Mouse (Mus musculus) CH12.LX (cell line): ENCODE measurements around the gene Ptprr. TPM values are rescaled to one million over a fixed set of nuclear protein-coding genes. Genes with fewer than 3 reads are reported as not detected.

Source experiments
- DNase-seq: peaks from one replicate; pipeline ENCODE4 v3.0.0-alpha.2; 2013; ENCODE audit errors: extremely low read depth
- H3K27ac ChIP-seq: 2 replicates; pipeline ENCODE4 v1.5.1; 2012; ENCODE audit warnings: low read depth, mild to moderate bottlenecking, control low read depth, moderate library complexity; ENCODE audit not compliant: insufficient read depth
- H3K27me3 ChIP-seq: replicated peaks from 2 replicates; pipeline ENCODE3; 2012; ENCODE audit warnings: inconsistent platforms
- H3K36me3 ChIP-seq, 2 experiments: replicated peaks in 1 of 2; 2 replicates each; pipeline versions ENCODE3 to v1.6.1; 2012; ENCODE audit warnings: inconsistent platforms in 1 of 2, low read length in 1 of 2, mild to moderate bottlenecking in 1 of 2, mixed read lengths in 1 of 2, moderate library complexity in 1 of 2; ENCODE audit not compliant: control insufficient read depth in 1 of 2, insufficient read depth in 1 of 2
- H3K4me1 ChIP-seq, 2 experiments: 2 replicates each; pipeline ENCODE4 v1.6.1; 2012; ENCODE audit warnings: inconsistent platforms in 1 of 2, moderate library complexity in 1 of 2; ENCODE audit not compliant: insufficient read depth in 2 of 2, control insufficient read depth in 1 of 2
- H3K4me2 ChIP-seq: 2 replicates; pipeline ENCODE4 v1.6.1; 2012; ENCODE audit warnings: low read depth, mild to moderate bottlenecking, control low read depth; ENCODE audit not compliant: poor library complexity, insufficient read depth, severe bottlenecking
- H3K4me3 ChIP-seq, 3 experiments: fragments of 150-350 bp in 1 of 3; sonication (generic) in 1 of 3; replicated peaks in 1 of 3; 2 replicates each; pipeline versions ENCODE3 to v1.5.1; 2011 to 2012; ENCODE audit warnings: low read depth in 2 of 3, low read length in 2 of 3, mild to moderate bottlenecking in 2 of 3, moderate library complexity in 2 of 3, control low read depth in 1 of 3, improper control_type of control experiment in 1 of 3, inconsistent platforms in 1 of 3, mixed read lengths in 1 of 3; ENCODE audit not compliant: poor library complexity in 1 of 3
- H3K79me2 ChIP-seq: replicated peaks from 2 replicates; pipeline ENCODE4 v1.6.1; 2012; ENCODE audit warnings: mild to moderate bottlenecking, moderate library complexity; ENCODE audit not compliant: control insufficient read depth, poor library complexity, insufficient read depth, severe bottlenecking; ENCODE audit errors: extremely low read depth
- H3K9ac ChIP-seq: 2 replicates; pipeline ENCODE4 v1.6.1; 2012; ENCODE audit warnings: low read depth, mild to moderate bottlenecking, control low read depth, moderate library complexity; ENCODE audit not compliant: insufficient read depth
- H3K9me3 ChIP-seq: replicated peaks from 2 replicates; pipeline ENCODE3; 2012; ENCODE audit warnings: low read length, inconsistent platforms, mixed read lengths
- BHLHE40 ChIP-seq: IDR thresholded peaks from 2 replicates; pipeline ENCODE4 v1.6.1; 2011; ENCODE audit warnings: mild to moderate bottlenecking, low read depth, low read length, improper control_type of control experiment
- E2F4 ChIP-seq: IDR thresholded peaks from 2 replicates; pipeline ENCODE4 v1.6.1; 2011; ENCODE audit warnings: low read depth, low read length, improper control_type of control experiment; ENCODE audit not compliant: insufficient replicate concordance
- ELF1 ChIP-seq: IDR thresholded peaks from 2 replicates; pipeline ENCODE4 v1.6.1; 2014; ENCODE audit warnings: low read depth, mild to moderate bottlenecking, inconsistent platforms, low read length, improper control_type of control experiment
- ETS1 ChIP-seq: conservative IDR thresholded peaks from 2 replicates; pipeline ENCODE4 v1.6.1; 2012; ENCODE audit warnings: low read depth, mild to moderate bottlenecking, inconsistent platforms, low read length, improper control_type of control experiment, moderate library complexity
- GABPA ChIP-seq: IDR thresholded peaks from 2 replicates; pipeline ENCODE4 v1.6.1; 2012; ENCODE audit warnings: low read depth, low read length, improper control_type of control experiment, inconsistent platforms; ENCODE audit not compliant: insufficient replicate concordance
- IRF4 ChIP-seq: IDR thresholded peaks from 2 replicates; pipeline ENCODE4 v1.6.1; 2014; ENCODE audit warnings: low read depth, mild to moderate bottlenecking, inconsistent platforms, low read length, improper control_type of control experiment
- JUN ChIP-seq: IDR thresholded peaks from 2 replicates; pipeline ENCODE4 v1.6.1; 2011; ENCODE audit warnings: low read depth, mild to moderate bottlenecking, low read length, improper control_type of control experiment, moderate library complexity; ENCODE audit not compliant: insufficient read depth
- JUND ChIP-seq: conservative IDR thresholded peaks from 2 replicates; pipeline ENCODE4 v1.6.1; 2011; ENCODE audit warnings: low read depth, low read length, improper control_type of control experiment
- MAZ ChIP-seq: IDR thresholded peaks from 2 replicates; pipeline ENCODE4 v1.6.1; 2012; ENCODE audit warnings: low read depth, mild to moderate bottlenecking, inconsistent platforms, low read length, improper control_type of control experiment, moderate library complexity
- MEF2A ChIP-seq: IDR thresholded peaks from 2 replicates; pipeline ENCODE4 v1.6.1; 2014; ENCODE audit warnings: low read depth, mild to moderate bottlenecking, inconsistent platforms, low read length, improper control_type of control experiment, borderline replicate concordance
- MXI1 ChIP-seq: IDR thresholded peaks from 2 replicates; pipeline ENCODE4 v1.6.1; 2011; ENCODE audit warnings: mild to moderate bottlenecking, low read depth, low read length, improper control_type of control experiment
- PAX5 ChIP-seq: IDR thresholded peaks from 2 replicates; pipeline ENCODE4 v1.6.1; 2012; ENCODE audit warnings: low read length, inconsistent platforms, mixed read lengths
- POLR2A ChIP-seq: IDR thresholded peaks from 2 replicates; pipeline ENCODE4 v1.6.1; 2011; ENCODE audit warnings: low read depth, mild to moderate bottlenecking, improper control_type of control experiment, low read length
- POLR2AphosphoS2 ChIP-seq: IDR thresholded peaks from 2 replicates; pipeline ENCODE4 v1.6.1; 2011; ENCODE audit warnings: low read depth, low read length, improper control_type of control experiment
- RAD21 ChIP-seq: IDR thresholded peaks from 2 replicates; pipeline ENCODE4 v1.6.1; 2011; ENCODE audit warnings: low read depth, mild to moderate bottlenecking, low read length, improper control_type of control experiment, moderate library complexity
- RCOR1 ChIP-seq: conservative IDR thresholded peaks from 2 replicates; pipeline ENCODE4 v1.6.1; 2012; ENCODE audit warnings: low read depth, mild to moderate bottlenecking, inconsistent platforms, low read length, improper control_type of control experiment
- SIN3A ChIP-seq: IDR thresholded peaks from 2 replicates; pipeline ENCODE4 v1.6.1; 2012; ENCODE audit warnings: low read length, improper control_type of control experiment, inconsistent platforms
- SMC3 ChIP-seq: IDR thresholded peaks from 2 replicates; pipeline ENCODE4 v1.6.1; 2011; ENCODE audit warnings: low read depth, low read length, improper control_type of control experiment
- TBP ChIP-seq: conservative IDR thresholded peaks from 2 replicates; pipeline ENCODE4 v1.6.1; 2011; ENCODE audit warnings: low read depth, low read length, improper control_type of control experiment
- USF2 ChIP-seq: conservative IDR thresholded peaks from 2 replicates; pipeline ENCODE4 v1.6.1; 2011; ENCODE audit warnings: low read depth, low read length, improper control_type of control experiment
- ZMIZ1 ChIP-seq: IDR thresholded peaks from 2 replicates; pipeline ENCODE4 v1.6.1; 2012; ENCODE audit warnings: low read depth, mild to moderate bottlenecking, inconsistent platforms, low read length, improper control_type of control experiment
- ZNF384 ChIP-seq: IDR thresholded peaks from 2 replicates; pipeline ENCODE4 v1.6.1; 2012; ENCODE audit warnings: low read depth, low read length, improper control_type of control experiment, inconsistent platforms
- dilution Hi-C: fragments of 300-500 bp; cut with MboI; formaldehyde crosslinking; loops from 2 replicates; pipeline ENCODE4 v1.14.3; 2020; ENCODE audit warnings: low sequenced_read_pairs; ENCODE audit not compliant: extremely low pct_unique_long_range_greater_than_20kb, extremely low pct_ligation_motif_present
- in situ Hi-C: fragments of 300-500 bp; cut with MboI; formaldehyde crosslinking; loops from 3 replicates; pipeline ENCODE4 v1.14.3; 2019; ENCODE audit warnings: low sequenced_read_pairs, low pct_ligation_motif_present, low pct_unique_long_range_greater_than_20kb, mixed read lengths
- polyA plus RNA-seq: library from polyadenylated mRNA; unstranded; fragments of >175 nt; gene quantifications from 2 replicates; pipeline ENCODE4 v1.2.1, GENCODE M21; 2012; ENCODE audit warnings: low read depth; ENCODE audit not compliant: insufficient read length
- total RNA-seq, 2 experiments: library from RNA; depleted of rRNA; stranded (reverse); fragments of 300-350 nt in 1 of 2; fragments of >200 nt in 1 of 2; gene quantifications; 2 replicates each; pipeline ENCODE4 v1.2.3; 2012 to 2014

Ptprr gene
- total and polyA plus RNA-seq, 3 experiments: 0.51 to 1.9 (median 0.81) TPM

DNA sequence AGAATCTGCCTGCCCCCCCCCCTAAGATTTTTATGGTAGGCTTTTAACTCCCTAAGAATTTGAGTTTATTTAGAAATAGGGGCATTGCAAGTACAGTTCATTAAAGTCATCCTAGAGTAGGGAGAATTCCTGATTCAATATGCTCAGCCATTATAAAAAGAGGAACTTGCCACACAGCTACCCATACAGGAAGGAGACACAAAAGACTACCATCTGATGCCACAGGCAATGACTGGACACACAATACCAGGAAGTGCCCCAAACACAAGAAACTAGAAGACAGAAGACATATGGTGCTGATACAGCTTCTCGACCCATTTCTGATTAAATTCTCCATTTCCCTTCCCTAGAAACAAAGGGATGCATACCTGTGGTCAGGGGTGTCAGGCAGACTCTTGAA lies 138.7 kb downstream of the Ptprr start:
- in situ Hi-C loops (no loop called here), dilution Hi-C loops (no loop called here)
- no peak overlapping the region for H3K27ac ChIP-seq
- no peak overlapping the region for H3K4me2 ChIP-seq
- TF ChIP-seq POLR2A (no peak), ZNF384 (no peak), JUND (no peak), SMC3 (no peak), RCOR1 (no peak), POLR2AphosphoS2 (no peak), TBP (no peak), JUN (no peak), MAZ (no peak), SIN3A (no peak), MEF2A (no peak)
- no peaks in the 10 kb centered on the region for H3K79me2 ChIP-seq
- no peak overlapping the region for H3K9ac ChIP-seq
- no peaks in the 10 kb centered on the region for H3K36me3 ChIP-seq
- no peak overlapping the region for H3K4me3 ChIP-seq
- no peak for DNase-seq
- H3K4me1 ChIP-seq: peaks cover 0 to 2% of the 10 kb centered on the region in 2 experiments; a peak in 1 of 4 replicates
- H3K27me3 ChIP-seq: no peaks in the 10 kb centered on the region
- H3K9me3 ChIP-seq: peaks cover 2% of the 10 kb centered on the region

DNA sequence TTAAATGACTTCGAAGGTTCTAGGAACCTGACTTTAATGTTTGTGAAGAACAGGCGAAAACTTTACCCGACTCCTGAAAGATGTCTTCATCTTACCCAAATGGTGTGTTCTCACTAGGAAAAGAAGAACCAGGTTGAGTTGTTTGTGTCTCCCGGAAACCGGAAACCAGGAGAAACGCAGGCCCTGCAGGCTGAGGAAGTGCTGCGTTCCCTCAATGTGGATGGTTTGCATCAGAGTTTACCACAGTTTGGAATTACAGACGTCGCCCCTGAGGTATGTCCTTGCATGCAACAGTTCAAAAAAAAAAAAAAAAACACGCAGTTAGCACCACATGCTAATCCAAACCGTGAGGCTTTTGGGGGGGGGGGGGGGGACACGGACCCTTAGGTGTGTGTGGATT lies 144.3 kb downstream of the Ptprr start:
- H3K27ac ChIP-seq: no peak overlapping the region
- dilution Hi-C loops: no loop called here

More for the DNA sequence above, 144.3 kb downstream of the Ptprr start:
- H3K4me2 ChIP-seq: no peak overlapping the region
- H3K4me1 ChIP-seq: no peaks in the 10 kb centered on the region
- no peaks in the 10 kb centered on the region for H3K79me2 ChIP-seq
- TF ChIP-seq BHLHE40 (no peak), E2F4 (no peak), ELF1 (no peak), GABPA (no peak), RAD21 (no peak), PAX5 (no peak), MXI1 (no peak), SIN3A (no peak), USF2 (no peak), ZMIZ1 (no peak), JUND (no peak), IRF4 (no peak), MEF2A (no peak), ETS1 (no peak), POLR2AphosphoS2 (no peak), ZNF384 (no peak)
- H3K9me3 ChIP-seq: no peaks in the 10 kb centered on the region
- no peaks in the 10 kb centered on the region for H3K27me3 ChIP-seq
- no peak overlapping the region for H3K9ac ChIP-seq
- no peak for DNase-seq
- H3K36me3 ChIP-seq: no peaks in the 10 kb centered on the region
- H3K4me3 ChIP-seq: no peak overlapping the region
- in situ Hi-C loops: no loop called here
